Mouse (Mus musculus) thymus, postnatal 36 days (tissue): ENCODE measurements at regions not wholly inside any gene's neighbourhood (a gene's known extent, or its start where the extent isn't known, plus 50 kb on each side); places are given as distances from the start of the nearest gene placed in this dataset.
"Not testable (repeated sequence)": the region's sequence is repeated elsewhere in the genome, so short reads cannot be mapped to it uniquely, and the experiment has no call there.

Experiments used
- DNase-seq, 2 experiments: peaks; one replicate each; pipeline ENCODE4 v3.0.0; 2022; ENCODE audit warnings: mixed read lengths in 2 of 2

- no peak for DNase-seq
Measured at GRCm38 (mm10) chr5:75410240-75411186, 164.2 kb upstream of the Kit start.

GRCm38 (mm10) chr5:75419282-75419681 lies 155.4 kb upstream of the Kit start:
- DNase-seq, result not testable (repeated sequence)

GRCm38 (mm10) chr5:75432885-75433284 lies 141.8 kb upstream of the Kit start:
- no peak for DNase-seq

- DNase-seq, result no peak
Measured at GRCm38 (mm10) chr5:75437924-75438323, 136.8 kb upstream of the Kit start.

GRCm38 (mm10) chr5:75444024-75444604 lies 130.6 kb upstream of the Kit start:
- no peak for DNase-seq

- DNase-seq, result no peak
Measured at GRCm38 (mm10) chr5:75446386-75446785, 128.3 kb upstream of the Kit start.

- no peak for DNase-seq
Measured at GRCm38 (mm10) chr5:75449913-75450525, 124.7 kb upstream of the Kit start.

GRCm38 (mm10) chr5:75450564-75450963 lies 124.2 kb upstream of the Kit start:
- no peak for DNase-seq

- DNase-seq, result no peak
Measured at GRCm38 (mm10) chr5:75451081-75451480, 123.6 kb upstream of the Kit start.

GRCm38 (mm10) chr5:75451693-75452092 lies 123.0 kb upstream of the Kit start:
- no peak for DNase-seq

- no peak for DNase-seq
Measured at GRCm38 (mm10) chr5:75453757-75454390, 120.8 kb upstream of the Kit start.

- no peak for DNase-seq
Measured at GRCm38 (mm10) chr5:75454961-75455541, 119.7 kb upstream of the Kit start.

GRCm38 (mm10) chr5:75457403-75457802 lies 117.3 kb upstream of the Kit start:
- no peak for DNase-seq

- no peak for DNase-seq
Measured at GRCm38 (mm10) chr5:75458317-75458716, 116.4 kb upstream of the Kit start.

GRCm38 (mm10) chr5:75459758-75460354 lies 114.9 kb upstream of the Kit start:
- no peak for DNase-seq

GRCm38 (mm10) chr5:75460414-75461025 lies 114.2 kb upstream of the Kit start:
- no peak for DNase-seq

- no peak for DNase-seq
Measured at GRCm38 (mm10) chr5:75461368-75461767, 113.3 kb upstream of the Kit start.

GRCm38 (mm10) chr5:75463591-75463990 lies 111.1 kb upstream of the Kit start:
- DNase-seq, result no peak

- no peak for DNase-seq
Measured at GRCm38 (mm10) chr5:75465701-75466100, 109.0 kb upstream of the Kit start.

GRCm38 (mm10) chr5:75466941-75467340 lies 107.8 kb upstream of the Kit start:
- DNase-seq, result no peak

- DNase-seq, result no peak
Measured at GRCm38 (mm10) chr5:75467916-75468315, 106.8 kb upstream of the Kit start.

GRCm38 (mm10) chr5:75471010-75471409 lies 103.7 kb upstream of the Kit start:
- no peak for DNase-seq
